Mouse (Mus musculus) hindbrain, postnatal 0 days (tissue): ENCODE data around the gene B3gnt2. TPM values are rescaled to one million over a fixed set of nuclear protein-coding genes. Genes with fewer than 3 reads are reported as not detected.
A peak's percentile ranks its signal among the peaks of the same experiment; 100 is the strongest.

Source experiments
- ATAC-seq: fragments of 200-750 bp; cut with Nextera tagmentation; 2 replicates; pipeline ENCODE4 v1.8.0; 2017; ENCODE audit warnings: mild to moderate bottlenecking, moderate TSS enrichment, moderate library complexity
- DNase-seq: peaks from one replicate; pipeline ENCODE4 v3.0.0-alpha.2; 2015; ENCODE audit warnings: low spot score
- H3K27ac ChIP-seq: fragments of 300-500 bp; sonication (generic); 2 replicates; pipeline ENCODE4 v1.5.1; 2014; ENCODE audit warnings: mild to moderate bottlenecking
- H3K27me3 ChIP-seq: fragments of 300-500 bp; sonication (generic); 2 replicates; pipeline ENCODE4 v1.6.1; 2014; ENCODE audit warnings: low read length, mixed read lengths; ENCODE audit not compliant: insufficient read depth
- H3K36me3 ChIP-seq: fragments of 300-500 bp; sonication (generic); 2 replicates; pipeline ENCODE4 v1.6.1; 2014; ENCODE audit warnings: low read length, mixed read lengths; ENCODE audit not compliant: insufficient read depth
- H3K4me1 ChIP-seq: fragments of 300-500 bp; sonication (generic); 2 replicates; pipeline ENCODE4 v1.6.1; 2014; ENCODE audit warnings: antibody characterized with exemption, low read length, mixed read lengths; ENCODE audit not compliant: insufficient read depth
- H3K4me2 ChIP-seq: fragments of 300-500 bp; sonication (generic); 2 replicates; pipeline ENCODE4 v1.6.1; 2014; ENCODE audit warnings: low read depth, mild to moderate bottlenecking, low read length, moderate library complexity, mixed read lengths
- H3K4me3 ChIP-seq: fragments of 300-500 bp; sonication (generic); 2 replicates; pipeline ENCODE4 v1.5.1; 2014; ENCODE audit warnings: low read length
- H3K9ac ChIP-seq: fragments of 300-500 bp; sonication (generic); replicated peaks from 2 replicates; pipeline ENCODE4 v1.6.1; 2014; ENCODE audit warnings: mild to moderate bottlenecking, low read length, moderate library complexity, mixed read lengths
- H3K9me3 ChIP-seq: fragments of 300-500 bp; sonication (generic); 2 replicates; pipeline ENCODE4 v1.6.1; 2016; ENCODE audit warnings: low read length, mixed read lengths
- CTCF ChIP-seq: IDR thresholded peaks from 2 replicates; pipeline ENCODE4 v1.5.1; 2016; ENCODE audit warnings: antibody characterized with exemption, control low read depth, low read depth
- WGBS: fragments of 180-500 bp; shearing (Covaris S2); extraction: QIAGEN DNeasy Blood & Tissue Kit; methylation state at CpG from one replicate; pipeline ENCODE4 v1.1.7; 2014; 5-methylcytosine and 5-hydroxymethylcytosine counted together
- polyA plus RNA-seq: library from polyadenylated mRNA; unstranded; fragments of >200 nt; fragmentation: Nextera tagmentation; extraction: Ambion mirVana; gene quantifications from 2 replicates; pipeline ENCODE4 v1.2.1, GENCODE M21; 2015
- total RNA-seq: library from RNA; depleted of rRNA; stranded (reverse); fragments of >200 nt; gene quantifications from 2 replicates; pipeline ENCODE4 v1.2.3, GENCODE M21; 2014; rRNA removed

The B3gnt2 gene
- total RNA-seq = 4.8 and 9.2 TPM in 2 replicates
- 2.9 and 4.5 TPM in 2 replicates for polyA plus RNA-seq

- Histone ChIP-seq H3K4me1 (peaks cover 12% of the 10 kb centered on the region; the same call in 1 of the 2 replicates), H3K9ac (peak within 1 kb of the TSS; percentile 53), H3K27ac (peak within 1 kb of the TSS; percentile 38), H3K4me3 (peak within 1 kb of the TSS; percentile 80), H3K9me3 (no peaks in the 10 kb centered on the region), H3K27me3 (peaks cover 11% of the 10 kb centered on the region; the same call in 1 of the 2 replicates), H3K36me3 (no peaks in the 10 kb centered on the region), H3K4me2 (peak within 1 kb of the TSS; percentile 98)
- no peak for TF ChIP-seq CTCF
- ATAC-seq (no peak), DNase-seq (no peak)
- WGBS = 7% methylated on average over 41 of the region's 41 CpGs
Measured at GRCm38 (mm10) chr11:22860335-22861227, at the start of gene B3gnt2. Gene B3gnt2 (minus strand): TSS chr11:22860961.

- no peak for DNase-seq
- Histone ChIP-seq H3K9ac (no peak overlapping the region), H3K4me3 (no peak overlapping the region), H3K9me3 (no peaks in the 10 kb centered on the region), H3K27ac (no peak overlapping the region), H3K4me1 (no peaks in the 10 kb centered on the region), H3K36me3 (no peaks in the 10 kb centered on the region), H3K4me2 (no peak overlapping the region), H3K27me3 (no peaks in the 10 kb centered on the region)
- no peak for TF ChIP-seq CTCF
- no peak for ATAC-seq
Measured at GRCm38 (mm10) chr11:22906453-22906865, 45.7 kb upstream of the B3gnt2 start.

- no peak for ATAC-seq
- TF ChIP-seq CTCF = no peak
- H3K36me3 ChIP-seq = no peaks in the 10 kb centered on the region
Measured at GRCm38 (mm10) chr11:22902923-22903322, 42.2 kb upstream of the B3gnt2 start.

GRCm38 (mm10) chr11:22900041-22900440, 39.3 kb upstream of the B3gnt2 start:
- Histone ChIP-seq H3K9ac (no peak overlapping the region), H3K27me3 (no peaks in the 10 kb centered on the region), H3K27ac (no peak overlapping the region), H3K4me3 (no peak overlapping the region), H3K4me2 (no peak overlapping the region), H3K9me3 (no peaks in the 10 kb centered on the region), H3K4me1 (no peaks in the 10 kb centered on the region), H3K36me3 (no peaks in the 10 kb centered on the region)
- DNase-seq = no peak
- WGBS = 89% methylated on average over 3 of the region's 3 CpGs
- no peak for ATAC-seq
- no peak for TF ChIP-seq CTCF

More at GRCm38 (mm10) chr11:22902923-22903322, 42.2 kb upstream of the B3gnt2 start:
- Histone ChIP-seq H3K9ac (no peak overlapping the region), H3K27me3 (no peaks in the 10 kb centered on the region), H3K4me2 (no peak overlapping the region), H3K27ac (no peak overlapping the region), H3K4me1 (no peaks in the 10 kb centered on the region), H3K9me3 (no peaks in the 10 kb centered on the region), H3K4me3 (no peak overlapping the region)
- 82% methylated on average over 2 of the region's 2 CpGs for WGBS
- no peak for DNase-seq

GRCm38 (mm10) chr11:22897642-22898041, 36.9 kb upstream of the B3gnt2 start:
- Histone ChIP-seq H3K4me1 (no peaks in the 10 kb centered on the region), H3K9ac (no peak overlapping the region), H3K4me2 (no peak overlapping the region), H3K27me3 (no peaks in the 10 kb centered on the region), H3K36me3 (no peaks in the 10 kb centered on the region), H3K27ac (no peak overlapping the region), H3K4me3 (no peak overlapping the region), H3K9me3 (no peaks in the 10 kb centered on the region)
- 95% methylated on average over 4 of the region's 4 CpGs for WGBS
- DNase-seq (no peak), ATAC-seq (no peak)
- TF ChIP-seq CTCF = no peak

- Histone ChIP-seq H3K27me3 (no peaks in the 10 kb centered on the region), H3K4me1 (no peaks in the 10 kb centered on the region), H3K27ac (no peak overlapping the region), H3K9me3 (no peaks in the 10 kb centered on the region), H3K4me2 (no peak overlapping the region), H3K9ac (no peak overlapping the region), H3K36me3 (no peaks in the 10 kb centered on the region), H3K4me3 (no peak overlapping the region)
- WGBS = 96% methylated on average over 4 of the region's 4 CpGs
- TF ChIP-seq CTCF = no peak
- ATAC-seq = no peak
- no peak for DNase-seq
Measured at GRCm38 (mm10) chr11:22897127-22897526, 36.4 kb upstream of the B3gnt2 start.

- 54% methylated on average over 3 of the region's 3 CpGs for WGBS
- no peak overlapping the region for H3K27ac ChIP-seq
- ATAC-seq = no peak
- H3K9ac ChIP-seq = no peak overlapping the region
- H3K4me1 ChIP-seq = no peaks in the 10 kb centered on the region
- H3K4me2 ChIP-seq = no peak overlapping the region
- no peaks in the 10 kb centered on the region for H3K27me3 ChIP-seq
- no peaks in the 10 kb centered on the region for H3K9me3 ChIP-seq
- no peaks in the 10 kb centered on the region for H3K36me3 ChIP-seq
- TF ChIP-seq CTCF = no peak
- no peak overlapping the region for H3K4me3 ChIP-seq
- DNase-seq = no peak
Measured at GRCm38 (mm10) chr11:22893075-22893474, 32.3 kb upstream of the B3gnt2 start.
